Mouse (Mus musculus) urinary bladder, postnatal 10 days (tissue): ENCODE measurements around the gene Fam189a1.

ENCODE experiments used
- DNase-seq: peaks from one replicate; pipeline ENCODE4 v3.0.0; 2022; ENCODE audit warnings: low spot score

Gene Fam189a1

DNA sequence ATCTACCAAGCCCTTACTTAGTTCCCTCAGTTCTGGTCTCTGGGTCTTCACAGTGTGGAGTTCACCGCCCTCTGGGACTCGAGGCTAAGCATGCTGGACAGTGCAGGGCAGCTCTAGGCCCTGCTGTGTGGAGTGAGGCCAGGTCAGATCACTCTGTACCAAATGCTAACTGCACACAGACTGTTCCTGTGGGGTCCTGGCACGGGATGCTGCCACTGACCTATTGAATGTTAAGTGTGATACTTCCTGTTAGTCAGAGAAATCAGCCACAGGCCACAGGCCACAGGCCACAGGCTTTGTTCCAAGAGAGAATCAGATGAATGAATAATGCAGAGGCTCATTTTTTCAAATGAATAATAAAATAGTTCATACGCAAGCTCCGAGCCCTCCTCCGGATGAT is 112.1 kb downstream of the Fam189a1 start:
- DNase-seq = no peak

DNA sequence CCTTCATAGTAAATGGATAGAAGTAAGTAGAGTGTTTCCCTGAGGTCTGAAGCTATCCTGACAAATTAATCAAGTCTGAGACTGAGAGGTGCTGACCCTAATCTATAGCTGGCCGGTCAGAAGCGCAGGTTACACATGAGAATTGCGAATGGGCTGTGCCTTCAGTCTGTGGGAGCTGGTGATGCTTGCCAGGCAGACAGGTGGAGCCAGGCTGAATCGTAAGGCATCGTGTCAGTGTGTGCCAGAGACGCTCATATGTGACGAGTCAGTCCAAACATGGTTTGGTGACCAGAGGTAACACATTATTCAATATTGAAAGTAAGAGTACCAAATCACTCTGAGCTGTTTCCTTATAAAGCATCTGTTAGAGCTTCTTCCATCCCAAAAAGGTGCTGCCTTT is 115.3 kb downstream of the Fam189a1 start:
- no peak for DNase-seq

DNA sequence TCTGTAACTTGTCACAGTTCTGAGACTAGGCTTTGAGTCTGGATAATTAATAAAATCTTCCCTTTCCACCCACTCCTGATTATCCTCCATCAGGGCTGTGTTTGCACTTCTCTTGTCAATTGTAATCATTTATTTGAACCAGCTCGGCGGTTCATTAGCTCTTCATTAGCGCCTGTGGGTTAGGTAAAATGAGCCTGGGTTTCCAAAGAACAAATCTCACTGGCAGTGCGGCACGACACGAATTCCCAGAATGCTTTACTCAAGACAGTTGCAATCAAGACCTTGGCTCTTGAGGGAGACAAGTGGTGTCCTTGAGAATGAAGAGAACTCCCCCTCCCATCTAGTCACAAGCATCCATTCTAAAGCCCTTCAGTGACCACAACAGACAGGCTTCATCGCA is 124.6 kb downstream of the Fam189a1 start:
- no peak for DNase-seq

DNA sequence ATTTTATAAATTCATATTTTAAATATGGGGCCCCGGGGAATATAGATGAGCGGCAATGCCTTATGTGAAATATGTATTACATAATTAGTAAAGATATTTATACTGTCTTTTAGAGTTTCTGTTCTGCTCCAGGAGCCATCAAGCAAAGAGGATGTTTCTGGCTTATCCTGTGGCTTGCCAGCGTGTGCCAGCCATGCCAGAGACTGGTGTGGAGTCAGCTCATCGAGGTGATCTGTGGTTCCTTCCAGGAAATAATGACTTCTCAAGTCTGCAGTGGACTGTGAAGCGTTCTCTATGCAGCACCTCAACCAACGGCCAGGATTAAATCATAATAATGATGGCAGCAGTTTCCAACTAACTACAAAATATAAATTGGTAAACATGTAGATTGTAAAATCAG is 125.2 kb downstream of the Fam189a1 start:
- no peak for DNase-seq

DNA sequence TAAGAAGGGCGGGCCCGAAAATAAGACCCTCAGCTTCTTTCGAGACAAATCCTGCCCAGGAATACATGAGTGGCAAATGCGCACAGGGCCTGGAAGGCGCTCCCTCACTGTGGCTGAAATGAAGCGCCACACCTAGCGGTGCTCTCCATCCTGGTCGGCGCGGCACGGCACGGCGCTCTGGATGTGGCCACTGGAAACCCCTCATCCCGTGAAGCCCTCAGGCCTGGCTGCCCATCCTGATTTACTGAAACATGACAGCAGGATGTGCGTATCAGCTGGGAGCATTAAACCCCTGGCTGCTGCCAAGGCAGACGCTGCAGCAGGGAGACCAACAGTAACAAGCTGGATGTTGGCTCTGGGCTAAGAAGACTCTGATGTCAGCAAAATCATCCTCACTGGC is 126.4 kb downstream of the Fam189a1 start:
- no peak for DNase-seq

DNA sequence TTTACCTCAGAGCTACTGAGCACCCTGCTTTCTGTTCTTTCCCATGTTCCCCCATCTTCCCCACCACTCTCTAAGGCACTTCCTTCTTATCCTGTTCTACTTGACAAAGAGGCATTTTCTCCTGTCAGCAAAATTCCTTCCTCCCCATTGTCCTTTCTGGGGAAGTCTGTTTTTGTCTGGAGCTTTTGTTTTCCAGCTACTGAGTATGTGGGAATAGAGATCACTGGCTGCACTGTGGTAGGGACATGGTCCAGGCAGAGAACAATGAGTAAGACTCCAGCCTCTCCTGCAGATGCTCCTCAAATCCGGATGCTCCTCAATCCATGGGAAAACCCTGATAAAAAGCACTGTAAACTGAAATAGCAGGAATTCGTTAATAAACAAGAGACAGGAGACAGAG is 135.1 kb downstream of the Fam189a1 start:
- no peak for DNase-seq

DNA sequence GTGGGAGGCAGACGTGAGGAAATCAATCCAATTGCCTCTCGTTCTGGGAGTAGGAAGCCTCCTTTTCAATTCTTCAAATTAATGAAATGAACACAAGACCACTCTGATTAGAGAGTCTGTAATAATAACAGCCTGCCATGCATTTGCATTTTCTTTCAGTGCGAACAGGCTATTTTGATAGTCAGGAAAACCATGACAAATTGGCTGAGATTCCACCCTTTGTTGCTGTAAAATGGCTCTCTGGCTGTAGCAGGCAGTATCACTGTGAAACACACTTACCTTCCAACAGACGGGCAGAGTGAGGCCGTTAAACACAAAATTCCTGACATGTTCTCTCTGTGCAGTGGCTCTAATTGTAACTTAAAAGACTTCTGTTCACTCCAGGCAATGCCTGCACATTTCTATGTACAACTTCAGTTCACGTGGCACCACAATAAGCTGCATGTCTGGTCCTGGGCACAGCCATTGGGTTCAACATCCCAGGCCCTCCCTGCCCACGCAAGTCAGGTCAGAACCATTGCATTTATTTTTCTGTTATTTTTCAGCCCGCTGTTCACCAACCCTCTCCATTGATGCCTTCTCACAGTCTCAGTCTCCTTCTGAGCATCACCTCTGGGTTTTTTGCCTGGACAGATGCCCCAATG is 138.2 kb downstream of the Fam189a1 start:
- no peak for DNase-seq

DNA sequence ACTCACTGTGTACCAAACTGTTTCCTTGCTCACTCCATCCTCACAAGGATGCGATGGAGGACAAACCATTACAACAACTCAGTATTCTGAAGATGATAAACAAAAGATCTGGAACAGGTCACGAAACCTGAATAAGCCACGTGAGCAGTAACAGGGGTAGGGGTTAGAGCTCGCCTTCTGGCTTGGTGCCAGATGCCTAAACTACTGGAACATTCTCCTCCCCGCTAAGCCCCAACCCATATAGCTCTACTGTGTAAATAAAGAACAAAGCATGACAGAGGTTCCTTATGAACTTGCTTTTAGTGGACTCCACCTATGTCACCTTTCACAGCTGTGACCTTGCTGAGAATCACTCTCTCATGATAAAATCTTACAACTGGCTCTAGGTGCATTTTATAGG is 139.0 kb downstream of the Fam189a1 start:
- no peak for DNase-seq

DNA sequence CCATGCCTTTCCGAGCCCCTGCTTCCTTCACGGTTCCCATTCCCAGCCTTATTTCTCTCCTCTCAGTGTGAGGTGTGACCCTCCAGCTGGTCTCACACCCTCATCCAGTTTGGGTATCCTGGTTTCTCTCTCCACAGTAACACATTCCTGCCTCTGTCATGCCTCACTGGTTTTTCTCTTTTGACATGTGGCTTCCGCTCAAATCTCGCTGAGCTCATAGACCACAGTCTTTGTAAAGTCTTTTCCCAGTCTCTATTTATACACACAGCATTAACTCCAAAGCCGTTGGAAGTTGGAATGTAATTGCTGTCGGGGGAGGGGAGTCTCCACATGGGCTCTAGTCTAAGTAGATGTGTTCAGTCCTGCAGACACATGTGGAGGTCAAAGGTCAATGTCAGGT is 145.2 kb downstream of the Fam189a1 start:
- DNase-seq = no peak

DNA sequence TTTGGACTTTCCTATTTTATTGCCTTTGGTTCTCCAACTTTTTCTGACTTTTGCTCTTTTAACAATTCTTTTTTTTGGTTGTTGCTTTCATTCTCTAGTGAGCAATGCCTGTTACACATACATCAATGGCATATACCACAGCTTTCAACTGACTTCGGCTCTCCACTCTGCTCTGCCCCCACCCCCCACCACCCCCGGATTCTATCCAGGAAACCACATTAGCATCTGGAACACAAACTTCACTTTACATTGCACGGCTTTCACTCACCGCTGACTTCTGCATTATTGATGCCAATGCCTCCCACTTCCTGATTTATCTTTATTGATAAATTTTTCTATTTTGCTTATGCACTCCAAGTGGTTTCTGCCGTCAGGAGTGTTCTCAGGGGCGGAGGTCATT is 146.1 kb downstream of the Fam189a1 start:
- no peak for DNase-seq

DNA sequence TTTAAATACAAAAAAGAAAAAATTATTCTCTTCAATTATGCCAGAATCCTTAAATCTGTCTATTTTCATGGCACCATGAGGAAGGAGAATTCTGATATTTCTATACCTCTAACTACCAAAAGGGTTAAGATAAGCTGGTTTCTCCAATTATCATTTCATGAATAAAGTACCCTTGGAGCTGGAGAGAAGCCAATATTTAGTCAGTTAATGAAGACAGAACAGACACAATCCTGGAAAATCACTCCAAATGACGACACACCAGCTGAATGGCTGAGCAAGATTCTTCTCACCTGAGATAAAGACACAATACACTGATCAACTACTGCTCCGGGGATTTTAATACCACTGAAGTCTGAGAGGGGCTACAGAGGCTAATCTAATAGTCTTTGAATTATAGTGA is 150.6 kb downstream of the Fam189a1 start:
- DNase-seq = no peak

DNA sequence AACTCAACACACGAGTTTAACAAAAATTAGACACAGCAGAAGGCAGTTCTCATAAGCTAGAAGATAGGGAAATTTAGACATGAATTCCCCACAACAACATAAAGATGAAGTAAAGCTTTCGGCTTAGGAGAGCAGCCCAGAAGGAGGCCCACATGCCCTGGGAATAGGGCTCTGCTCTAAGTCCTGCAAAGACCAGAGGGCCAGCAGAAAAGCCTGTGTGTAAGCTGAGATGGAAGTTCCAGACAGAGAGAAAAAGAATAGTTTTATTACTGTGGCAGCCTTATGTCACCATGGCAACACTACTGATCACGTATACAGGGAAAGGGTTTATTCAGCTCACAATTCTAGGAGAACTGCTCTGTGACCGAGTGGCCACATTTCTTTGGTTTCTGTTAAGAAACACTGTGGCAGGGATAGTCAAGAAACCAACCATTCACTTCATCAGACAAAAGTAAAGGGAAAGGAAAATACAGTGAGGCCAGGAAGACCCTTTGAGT is 156.6 kb downstream of the Fam189a1 start:
- DNase-seq = no peak

DNA sequence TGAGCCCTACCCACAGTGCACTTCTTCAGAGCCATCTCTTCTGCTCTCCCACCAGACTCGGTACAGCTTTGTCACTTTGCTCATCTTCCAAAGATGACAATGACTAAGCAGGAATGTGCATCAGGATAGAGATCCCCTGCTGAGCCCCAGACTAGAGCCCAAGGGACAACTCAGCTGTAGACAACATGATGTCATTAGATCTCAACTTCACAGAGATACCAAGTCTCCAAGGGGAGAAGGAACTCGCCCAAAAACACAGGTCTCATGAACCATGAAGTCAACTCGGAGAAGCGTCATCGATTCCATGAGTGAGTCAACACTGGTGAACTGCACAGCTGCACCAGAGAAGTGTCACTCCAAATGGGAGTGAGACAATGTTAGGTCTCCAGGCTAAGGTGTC is 158.6 kb downstream of the Fam189a1 start:
- no peak for DNase-seq

DNA sequence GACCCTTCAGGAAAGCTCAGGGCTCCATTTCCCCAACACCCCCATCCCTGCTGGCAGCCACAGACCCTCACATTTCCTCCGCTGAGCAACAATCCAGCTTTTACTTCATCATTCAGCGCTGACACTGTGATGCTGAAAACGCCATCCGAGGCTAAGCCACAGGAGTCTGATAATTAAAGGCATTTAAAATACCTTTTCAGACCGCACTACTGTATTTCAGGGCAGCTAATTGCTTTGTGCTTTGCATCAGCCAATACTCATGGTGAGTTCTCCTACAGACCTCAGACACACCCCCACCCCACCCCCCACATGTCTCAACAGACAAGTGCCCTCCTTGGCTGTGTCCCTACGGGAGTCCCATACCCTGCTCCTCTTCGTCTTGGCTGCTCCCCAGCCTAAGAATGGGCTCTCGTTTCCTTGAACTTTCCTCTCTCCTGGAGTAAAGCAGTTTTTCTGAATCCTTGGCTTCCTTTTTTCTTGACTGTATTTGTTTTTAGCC is 160.4 kb downstream of the Fam189a1 start:
- DNase-seq = no peak

DNA sequence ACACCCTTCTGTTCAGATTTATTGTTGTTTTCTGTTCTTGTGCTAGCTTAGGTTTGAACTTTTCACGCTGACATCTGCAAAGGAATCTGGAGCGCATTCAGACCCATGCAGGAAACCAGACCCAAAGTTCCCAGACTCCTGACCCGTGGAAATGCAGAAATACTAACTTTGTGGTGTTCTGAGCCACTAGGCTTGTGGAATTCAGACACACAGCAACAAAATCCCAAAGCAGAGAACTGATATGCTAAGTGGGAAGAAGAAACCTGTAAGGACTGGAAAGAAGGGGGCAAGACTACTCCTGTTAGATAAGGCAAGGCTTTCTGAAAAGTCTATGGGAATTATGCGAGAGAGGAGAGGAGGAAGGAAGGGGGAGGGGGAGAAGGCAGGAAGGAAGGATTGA is 167.0 kb downstream of the Fam189a1 start:
- DNase-seq = no peak

DNA sequence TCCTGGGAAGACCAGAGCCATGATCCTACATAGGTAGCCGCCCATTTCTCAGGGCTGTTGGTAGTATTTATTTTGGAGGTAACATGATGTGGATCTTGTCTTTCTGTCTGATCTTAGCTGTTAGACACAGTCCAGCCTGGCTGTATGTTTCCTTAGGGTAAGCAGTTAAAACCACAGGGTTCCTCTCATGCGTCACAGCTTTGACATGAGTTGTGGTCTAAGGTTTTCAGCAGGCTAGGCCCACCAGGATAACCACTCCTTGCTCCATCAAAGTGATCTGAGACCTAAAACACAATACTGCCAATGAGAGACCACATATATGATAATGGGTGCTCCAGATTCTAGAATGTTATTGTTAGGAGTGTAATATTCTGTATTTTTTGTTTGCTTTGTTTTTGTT is 168.4 kb downstream of the Fam189a1 start:
- no peak for DNase-seq

DNA sequence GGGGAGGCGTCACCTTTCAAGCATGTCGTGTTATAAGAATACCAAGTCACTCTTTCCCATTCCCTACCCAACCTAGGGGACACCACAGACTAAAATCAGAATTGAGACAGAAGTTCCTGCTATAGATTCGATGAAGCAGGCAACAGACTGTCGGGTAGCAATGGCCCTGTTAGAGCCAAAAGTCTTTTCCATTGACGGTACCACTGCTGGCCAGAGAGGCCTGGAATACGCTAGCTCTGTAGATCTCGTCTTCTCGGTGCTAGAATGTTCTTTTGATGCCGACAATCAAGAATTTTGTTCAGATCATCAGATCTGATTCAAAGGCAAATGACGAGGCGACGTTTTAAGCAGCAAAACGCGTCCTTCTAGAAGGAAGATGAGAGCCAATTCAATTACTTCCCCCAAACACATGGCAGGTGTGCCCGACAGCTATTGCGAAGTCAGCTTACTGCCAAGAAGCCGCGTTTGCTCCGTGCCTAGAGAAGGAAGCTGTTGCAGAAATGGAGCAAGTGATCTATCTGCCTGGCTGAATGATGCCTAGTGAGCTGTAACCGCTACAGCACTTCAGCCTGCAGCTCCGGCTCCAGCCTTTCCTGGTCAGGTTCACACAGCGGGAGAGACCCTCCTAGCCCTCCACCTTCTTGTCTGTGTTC is 171.8 kb downstream of the Fam189a1 start:
- no peak for DNase-seq

DNA sequence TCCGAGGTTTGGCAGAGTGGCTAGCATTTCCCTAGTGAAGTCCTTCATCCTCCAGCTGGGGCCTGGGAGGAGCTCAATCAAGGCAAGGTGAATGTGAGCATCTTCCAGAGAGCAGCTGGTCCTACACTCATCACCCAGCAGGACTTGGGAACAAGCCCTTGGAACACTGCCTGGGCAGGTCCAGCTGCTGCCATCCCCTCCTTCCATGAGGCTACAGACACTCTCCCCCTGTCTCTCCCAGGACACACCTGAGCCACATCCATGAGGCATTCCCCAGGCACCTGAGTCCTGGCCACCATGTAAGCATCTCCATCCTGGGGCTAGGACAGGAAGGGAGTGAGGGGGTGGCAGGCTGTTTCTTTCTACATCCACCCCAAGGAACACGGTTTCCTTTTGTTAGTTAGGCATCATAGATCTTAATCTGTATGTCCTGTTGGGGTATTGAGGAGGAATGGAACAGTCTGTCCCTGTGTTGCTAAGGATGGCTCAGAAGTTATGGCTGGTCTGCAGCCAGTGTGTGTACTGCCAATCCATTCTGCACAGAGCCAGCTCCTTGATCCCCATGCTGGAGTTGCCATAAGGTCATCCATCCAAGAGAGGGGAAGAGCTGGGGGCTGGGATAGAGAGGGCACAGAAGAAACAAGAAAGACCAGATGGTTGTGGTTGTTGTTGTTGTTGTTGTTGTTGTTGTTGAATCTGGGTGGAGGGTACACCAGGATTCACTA is 174.7 kb downstream of the Fam189a1 start:
- DNase-seq = no peak

DNA sequence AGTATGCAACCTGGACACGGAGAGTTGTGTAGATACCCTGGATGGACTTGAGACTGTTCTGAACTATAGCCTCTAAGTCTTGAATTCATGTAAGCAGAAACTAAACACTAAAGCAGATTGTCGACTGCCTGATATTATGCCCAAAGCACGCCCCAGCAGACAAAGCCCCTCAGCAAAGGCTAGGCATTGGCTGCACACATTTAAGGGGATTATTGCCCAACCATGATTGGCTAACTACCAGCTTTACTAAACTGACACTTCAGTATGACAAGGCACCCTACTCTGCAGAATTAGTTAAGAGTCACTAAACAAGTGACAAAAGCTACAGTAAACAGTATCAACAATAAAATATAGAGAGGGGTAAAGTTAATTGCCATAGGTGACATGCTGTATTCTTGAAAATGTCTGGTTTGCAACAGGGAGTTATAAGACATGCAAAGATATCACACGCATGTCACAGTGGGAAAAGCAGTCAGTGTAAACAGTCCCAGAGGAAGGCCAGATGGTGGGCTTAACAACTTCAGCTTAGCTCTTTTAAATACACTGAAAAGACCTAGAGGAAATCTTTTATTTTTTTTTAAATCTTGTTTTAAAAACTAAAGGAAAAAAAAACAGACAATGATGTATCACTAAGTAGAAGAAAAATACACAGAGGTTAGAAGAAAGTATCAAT is 182.6 kb downstream of the Fam189a1 start:
- no peak for DNase-seq

DNA sequence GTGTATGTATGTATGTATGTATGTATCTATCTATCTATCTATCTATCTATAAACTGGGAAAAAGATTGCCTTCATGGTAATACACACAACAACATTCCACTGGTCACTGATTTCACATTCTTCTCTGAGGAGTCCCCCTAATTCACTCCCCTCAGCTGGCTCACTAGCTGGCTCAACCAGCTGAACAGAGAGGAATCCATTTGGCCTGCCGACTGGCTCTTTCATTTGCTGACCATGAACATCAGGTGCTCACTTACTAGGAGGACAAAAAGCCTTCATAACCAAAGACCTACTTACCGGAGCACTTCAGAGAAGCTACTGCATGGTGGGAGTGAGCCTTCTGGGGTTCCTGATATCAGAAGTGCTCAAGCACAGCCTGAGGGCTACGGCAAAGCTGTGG is 194.2 kb downstream of the Fam189a1 start:
- no peak for DNase-seq

DNA sequence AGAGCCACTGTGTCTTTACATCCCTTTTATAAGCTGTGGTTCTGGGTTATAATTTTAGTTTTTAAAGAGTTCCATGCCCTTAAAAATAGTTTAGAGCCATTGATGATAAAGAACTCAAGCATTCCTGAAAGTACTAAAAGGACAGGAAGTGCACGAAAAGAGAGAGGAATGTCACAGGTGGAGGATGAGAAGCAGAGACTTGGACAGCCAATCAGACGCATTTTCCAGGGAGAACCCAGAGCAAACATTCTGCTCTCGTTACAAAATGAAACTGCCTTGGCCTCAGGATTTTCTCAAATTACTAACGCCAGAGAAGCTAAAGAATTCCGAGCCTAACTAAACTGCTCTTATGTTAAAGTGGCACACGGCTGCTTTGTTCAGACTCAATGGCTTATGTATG is 197.3 kb downstream of the Fam189a1 start:
- DNase-seq = no peak

DNA sequence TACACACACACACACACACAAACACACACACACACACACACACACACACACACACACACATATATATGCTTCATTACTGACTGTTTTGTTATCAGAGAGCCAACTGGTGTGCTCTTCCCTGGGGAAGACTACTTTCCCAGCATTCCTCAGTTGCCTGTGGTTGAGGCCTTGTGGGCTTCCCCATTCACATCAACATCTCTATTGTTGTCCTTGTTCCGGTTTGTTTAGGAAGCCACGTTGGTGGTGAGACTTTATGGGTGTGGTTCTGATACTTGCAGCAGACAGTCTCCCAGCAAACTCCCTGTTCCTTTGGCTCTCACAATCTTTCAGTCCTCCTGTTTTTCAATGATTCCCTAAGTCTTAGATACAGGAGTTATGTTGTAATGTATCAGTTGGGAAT is 204.2 kb downstream of the Fam189a1 start:
- no peak for DNase-seq

DNA sequence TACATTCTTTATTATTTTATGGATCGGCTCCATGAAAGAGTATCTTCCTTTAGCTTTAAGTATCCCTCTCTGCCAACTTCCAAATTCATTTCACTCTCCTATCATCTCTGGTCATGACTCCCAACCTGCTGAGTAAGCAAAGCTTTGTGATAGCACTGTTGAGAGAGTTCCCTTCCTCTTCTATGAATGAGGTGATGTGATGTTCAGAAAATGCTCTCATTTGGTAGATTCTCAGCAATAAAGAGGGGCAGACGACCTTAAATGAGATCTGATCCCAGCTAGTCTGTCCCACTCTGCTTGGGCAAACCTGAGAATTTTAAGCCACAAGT is 205.6 kb downstream of the Fam189a1 start:
- no peak for DNase-seq
